Mouse (Mus musculus) heart, adult 2 months (tissue): ENCODE data around the gene Xrcc5.

ENCODE experiments used
- CTCF ChIP-seq: fragments of 200-600 bp; IDR thresholded peaks from 2 replicates; pipeline ENCODE4 v1.8.1; 2022; ENCODE audit warnings: antibody characterized with exemption, mild to moderate bottlenecking, moderate library complexity
- EP300 ChIP-seq: fragments of 200-500 bp; IDR thresholded peaks from 2 replicates; pipeline ENCODE4 v1.6.1; 2011; ENCODE audit warnings: low read depth, low read length, control low read depth; ENCODE audit not compliant: insufficient read depth
- POLR2A ChIP-seq: fragments of 200-500 bp; IDR thresholded peaks from 2 replicates; pipeline ENCODE4 v1.6.1; 2011; ENCODE audit warnings: mild to moderate bottlenecking, low read depth, low read length, control low read depth; ENCODE audit not compliant: insufficient read depth

GRCm38 (mm10) chr1:72308919-72309318 is 1.7 kb downstream of the Xrcc5 start:
- no peak for TF ChIP-seq EP300
- no peak for TF ChIP-seq CTCF
- no peak for TF ChIP-seq POLR2A
